Mouse (Mus musculus) frontal cortex, postnatal 10 days (tissue): ENCODE measurements around the gene Snd1.

Source experiments
- DNase-seq, 2 experiments: peaks; one replicate each; pipeline ENCODE4 v3.0.0; 2022; ENCODE audit warnings: low spot score in 2 of 2, mixed read lengths in 1 of 2

Gene Snd1

DNA sequence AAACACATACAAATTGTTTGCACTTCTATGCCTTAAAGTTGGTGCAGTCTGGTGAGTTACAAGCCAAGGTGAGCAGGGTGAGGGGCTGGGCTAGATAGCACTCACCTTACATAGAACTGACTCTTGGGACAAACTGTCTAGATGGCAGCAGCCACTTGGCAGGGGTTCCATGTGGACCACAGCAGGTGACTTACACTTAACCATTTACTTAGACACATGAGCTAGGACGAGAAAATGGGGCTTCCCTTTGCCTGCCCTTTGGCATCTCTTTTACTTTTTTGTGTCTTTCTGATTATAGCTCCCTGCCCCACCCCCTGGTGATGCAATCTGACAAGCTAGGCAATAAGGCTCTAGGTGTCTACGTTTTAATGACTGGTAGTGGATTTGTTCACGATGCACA is 274.3 kb downstream of the Snd1 start:
- DNase-seq: no peak

DNA sequence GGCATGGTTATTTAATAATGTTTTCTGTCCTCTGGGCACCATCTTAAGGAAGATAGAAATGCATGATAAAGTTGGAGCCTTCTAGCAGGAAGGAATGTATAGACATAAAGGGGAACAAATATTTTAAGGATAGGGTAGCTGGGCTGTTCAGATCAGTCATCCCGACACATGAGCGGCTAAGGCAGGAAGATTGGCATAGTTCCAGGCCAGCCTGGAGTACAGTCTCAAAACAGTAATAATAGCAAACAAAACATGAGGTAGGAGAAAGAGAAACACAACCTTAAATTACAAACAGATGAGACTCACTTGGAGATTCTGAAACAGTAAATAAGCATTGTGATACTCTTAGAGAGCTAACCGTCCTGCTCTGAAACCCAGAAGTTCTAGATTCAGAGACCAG is 276.2 kb downstream of the Snd1 start:
- DNase-seq: no peak

DNA sequence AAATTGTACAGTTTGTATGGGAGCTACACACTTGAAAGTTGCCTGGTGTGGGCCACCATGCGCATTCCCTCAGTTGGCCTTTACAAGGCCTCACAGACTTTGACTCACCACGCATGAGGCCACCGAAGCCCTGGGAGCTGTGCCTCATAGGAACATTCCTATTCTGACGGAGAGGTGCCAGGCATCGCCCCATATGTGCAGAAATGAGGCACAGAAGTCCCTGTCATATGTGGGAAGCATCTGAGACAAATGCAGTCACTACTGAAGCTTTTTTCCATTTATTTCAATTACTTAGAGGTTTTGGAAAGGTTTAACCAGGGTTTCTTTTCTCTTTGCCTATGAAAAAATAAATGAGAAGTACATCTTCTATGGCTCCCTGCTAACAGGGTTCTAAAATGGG is 278.3 kb downstream of the Snd1 start:
- DNase-seq: peak; percentile 21 to 40

DNA sequence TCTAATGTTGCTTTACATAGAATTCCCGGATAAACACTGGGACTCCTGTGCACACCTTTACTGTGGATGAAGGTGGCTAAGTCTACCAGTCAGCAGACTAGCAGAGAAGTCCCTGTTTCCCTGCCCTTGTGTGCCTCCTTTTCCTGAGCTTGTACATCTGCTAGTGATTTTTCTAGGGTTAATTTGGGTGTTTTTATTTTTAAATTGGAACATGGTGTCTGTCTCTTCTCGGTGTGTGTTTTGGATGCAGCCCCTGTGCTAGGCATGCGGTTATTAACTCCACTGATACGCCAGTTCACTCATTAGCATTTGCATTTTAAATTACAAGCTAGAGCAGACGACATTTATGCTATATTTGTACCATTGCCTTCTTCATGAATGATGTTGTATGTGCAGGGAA is 278.7 kb downstream of the Snd1 start:
- no peak for DNase-seq

DNA sequence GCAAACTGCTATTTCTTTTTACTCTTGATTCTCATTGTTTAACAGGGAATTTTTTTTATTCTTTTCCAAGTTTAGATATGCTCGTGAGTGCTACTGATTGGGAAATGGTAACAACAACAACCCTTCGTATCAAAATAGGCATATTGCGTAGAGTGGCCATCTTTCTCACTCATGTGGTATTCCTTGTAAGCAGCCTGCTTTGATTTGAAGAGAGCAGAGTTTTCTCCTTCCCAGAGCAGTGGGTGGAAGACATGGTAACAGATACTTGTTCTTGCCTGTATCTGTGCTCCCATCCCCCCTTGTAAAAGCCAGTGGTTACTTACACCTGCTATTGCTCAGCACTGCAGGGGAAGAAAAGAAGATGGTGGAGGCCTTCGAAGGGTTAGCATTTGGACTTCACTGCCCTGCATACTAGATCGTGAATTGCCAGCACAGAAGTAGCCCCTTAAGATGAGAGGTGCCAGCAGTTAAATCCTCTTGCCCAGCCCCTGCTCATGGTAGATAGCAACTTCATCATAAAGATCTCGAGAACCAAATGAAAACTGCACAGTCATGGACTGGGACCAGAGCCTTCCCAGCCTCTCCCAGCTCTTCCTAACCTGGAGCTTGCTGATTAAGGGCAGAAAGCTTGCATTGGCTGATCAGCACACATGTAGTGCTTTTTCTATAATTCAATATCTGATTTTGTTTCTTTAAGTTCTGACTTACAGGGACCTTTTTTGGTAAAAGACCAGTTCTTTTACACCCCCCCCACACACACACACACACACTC is 279.4 kb downstream of the Snd1 start:
- DNase-seq: no peak

DNA sequence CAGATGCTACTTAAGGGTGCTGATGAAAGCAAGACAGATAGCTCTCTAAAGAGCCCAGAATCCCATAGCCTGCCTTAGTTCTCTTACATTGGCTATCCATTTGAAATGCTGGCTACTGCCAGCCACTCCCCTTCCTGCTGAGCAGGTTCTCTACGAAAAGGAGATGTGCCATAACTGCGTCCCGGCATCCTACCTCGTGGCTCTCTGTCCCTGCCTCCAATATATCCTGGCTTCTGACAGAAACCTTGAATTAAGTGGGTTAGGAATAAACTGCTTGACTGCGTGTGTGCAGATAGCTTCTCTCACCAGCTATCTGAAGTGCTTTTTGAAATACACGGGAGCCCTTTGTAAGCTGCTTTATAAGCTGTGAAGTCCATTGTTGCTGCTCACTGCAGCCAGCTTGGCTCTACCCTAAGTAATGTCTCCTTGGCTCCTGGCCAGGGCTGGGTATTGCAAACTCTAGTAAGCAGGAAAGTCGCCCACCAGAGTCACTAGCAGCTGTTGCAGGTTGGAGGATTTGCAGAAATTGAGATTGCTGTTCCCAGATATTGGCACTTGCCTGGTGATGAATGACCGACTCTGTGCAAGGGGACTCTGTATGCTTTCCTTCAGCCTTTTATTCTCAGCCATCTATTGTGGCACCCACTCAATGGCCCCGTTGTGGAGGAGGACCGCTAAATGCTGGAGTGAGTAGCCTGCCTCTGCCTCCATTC is 281.5 kb downstream of the Snd1 start:
- peak; percentile 42 to 55 for DNase-seq

DNA sequence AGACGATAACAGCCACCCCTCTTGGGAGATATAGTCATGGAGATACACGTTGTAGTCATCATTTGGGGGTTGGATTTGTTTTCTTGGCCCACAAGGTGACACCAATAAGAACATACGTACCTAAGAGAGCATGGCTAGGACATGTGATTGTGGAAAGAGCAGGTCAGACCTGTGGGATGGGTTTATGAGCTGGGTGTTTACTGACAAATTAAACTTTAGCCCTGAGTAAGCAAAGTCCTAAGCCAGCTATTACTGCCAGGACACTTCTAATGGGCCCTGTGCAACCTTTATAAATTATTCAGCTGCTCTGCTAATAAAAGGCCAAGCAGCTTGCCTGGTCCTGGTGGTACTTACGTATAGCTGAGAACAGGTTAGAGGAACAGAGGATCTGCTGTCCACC is 283.4 kb downstream of the Snd1 start:
- DNase-seq: no peak

DNA sequence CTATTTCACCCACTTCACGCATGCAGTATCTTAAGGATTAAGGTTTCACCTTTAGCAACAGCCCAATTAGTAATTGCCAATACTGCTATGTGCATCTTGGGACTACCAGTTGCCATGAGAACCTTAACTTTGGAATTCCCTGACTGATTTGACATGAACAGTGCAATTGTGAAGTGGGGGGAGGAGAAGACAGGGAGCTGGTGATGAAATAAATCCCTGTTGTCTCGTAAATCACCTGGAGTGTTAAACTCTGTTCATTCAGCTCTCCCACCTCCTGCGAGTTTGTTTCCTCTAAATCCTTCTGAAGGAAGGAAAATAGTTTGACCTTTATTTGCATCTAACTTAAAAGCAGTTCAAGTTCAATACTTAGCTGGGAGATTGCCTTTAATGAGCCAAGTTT is 286.8 kb downstream of the Snd1 start:
- DNase-seq: no peak

DNA sequence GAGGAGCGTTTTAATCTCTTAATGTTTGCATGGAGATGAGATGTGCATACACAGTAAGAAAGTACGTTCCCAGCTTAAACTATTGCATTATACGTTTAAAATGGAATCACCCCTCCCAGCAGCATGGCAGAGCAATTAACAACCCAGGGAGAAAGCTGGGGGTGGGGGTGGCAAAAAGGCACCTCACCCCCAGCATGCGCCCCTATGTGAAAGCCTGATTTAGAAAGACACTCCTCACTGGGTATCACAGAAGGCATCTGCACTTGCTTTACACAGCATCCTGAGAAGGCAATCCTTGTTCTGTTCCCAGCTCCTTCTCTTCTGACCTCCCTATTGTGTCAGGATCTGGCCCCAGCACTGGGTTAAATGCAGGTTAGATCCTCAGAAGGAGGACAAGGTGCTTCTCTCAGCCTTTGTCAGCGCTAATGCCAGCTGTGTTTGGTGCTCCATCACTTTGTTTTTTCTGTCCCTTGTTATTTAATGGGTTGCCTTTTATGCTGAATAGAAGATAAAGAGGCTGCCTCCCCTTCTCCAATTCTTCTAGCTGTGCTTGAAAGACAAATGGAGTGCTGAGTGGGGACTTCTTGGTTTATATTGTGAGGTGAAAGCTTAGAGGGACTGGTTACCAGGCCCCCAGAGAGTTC is 287.3 kb downstream of the Snd1 start:
- no peak for DNase-seq

DNA sequence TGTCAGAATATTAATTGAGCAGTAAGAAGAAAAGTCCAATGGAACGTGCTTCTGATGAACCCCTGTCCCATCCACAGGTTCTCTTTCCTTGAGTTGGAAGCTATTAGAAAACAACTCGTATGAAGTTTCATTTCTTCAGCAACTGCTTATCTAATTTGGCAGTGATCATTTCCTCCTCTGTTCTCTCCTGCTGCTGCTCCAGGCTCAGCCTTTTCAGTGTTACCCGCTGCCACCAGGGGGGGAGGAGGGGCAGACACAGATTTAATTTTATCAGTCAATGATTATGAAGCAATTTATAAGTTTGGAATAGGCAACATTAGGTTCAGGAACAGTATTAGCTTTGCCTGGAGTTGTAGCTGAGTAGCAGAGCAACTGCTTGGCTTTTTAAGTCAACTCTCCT is 291.7 kb downstream of the Snd1 start:
- DNase-seq: no peak

DNA sequence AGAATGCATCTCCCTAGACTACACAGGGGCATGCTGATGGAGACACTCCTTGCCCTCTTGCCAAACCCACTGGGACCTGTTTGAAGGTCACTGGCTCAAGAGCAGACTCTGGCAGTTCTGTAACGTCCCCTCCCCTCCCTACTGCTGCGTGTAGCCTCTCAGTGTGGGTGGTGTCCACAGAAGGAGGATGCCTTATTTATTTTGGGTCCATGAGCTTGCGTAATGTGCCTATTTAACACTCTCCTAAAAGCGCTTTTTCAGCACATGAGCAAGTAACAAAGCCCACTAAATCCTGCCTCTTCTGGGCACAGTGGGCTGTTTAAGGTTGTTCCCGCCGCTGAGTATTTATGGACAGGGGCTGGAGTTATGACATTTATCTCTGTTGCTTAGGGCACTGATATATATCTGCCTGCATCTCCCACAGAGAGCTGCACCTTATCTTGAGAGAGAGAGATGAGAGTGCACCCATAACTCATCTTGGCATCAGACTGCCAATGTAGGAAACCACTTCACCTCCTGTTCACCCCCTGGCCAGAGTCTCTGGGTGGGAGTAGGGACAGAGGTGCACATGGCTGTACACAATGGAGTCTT is 293.0 kb downstream of the Snd1 start:
- DNase-seq: no peak

DNA sequence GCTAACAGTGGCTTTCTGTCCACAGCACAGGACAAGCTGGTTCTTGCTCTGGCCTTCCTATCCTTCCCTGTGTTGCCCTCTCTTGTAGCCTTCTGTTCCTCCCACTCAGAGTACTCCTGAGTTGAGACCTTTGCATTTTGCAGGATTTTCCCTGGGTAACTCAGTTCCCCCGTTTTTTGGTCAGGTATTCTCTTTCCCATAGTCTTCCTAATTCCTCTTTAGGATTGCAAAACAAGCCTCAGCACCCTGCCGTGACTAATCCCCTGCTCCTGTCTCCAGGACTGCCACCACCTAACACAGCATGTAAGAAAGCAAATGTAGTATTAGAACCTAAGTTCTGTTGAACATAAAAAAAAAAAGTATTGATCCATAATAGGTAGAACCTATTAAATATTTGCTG is 296.4 kb downstream of the Snd1 start:
- no peak for DNase-seq

DNA sequence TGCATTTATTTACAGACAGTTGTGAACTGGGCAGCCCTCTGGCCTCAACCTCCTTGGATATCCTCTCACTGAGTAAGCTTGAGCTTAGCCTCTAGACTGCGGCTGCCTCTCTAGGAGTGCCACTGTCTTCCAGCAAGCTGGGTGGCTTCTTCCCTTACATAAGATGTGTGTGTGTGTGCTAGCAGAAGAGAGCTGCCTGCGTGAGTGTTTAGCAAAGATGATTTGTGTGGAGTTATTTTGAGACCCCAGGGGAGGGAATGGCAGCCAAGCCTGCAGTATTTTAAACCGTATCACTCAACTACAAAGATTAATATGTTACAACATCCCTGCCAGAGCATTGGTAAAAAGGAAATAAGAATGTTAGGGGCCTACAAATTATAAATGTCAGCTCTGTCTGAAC is 306.8 kb downstream of the Snd1 start:
- DNase-seq: peak in 1 of 2 experiments; percentile 44

DNA sequence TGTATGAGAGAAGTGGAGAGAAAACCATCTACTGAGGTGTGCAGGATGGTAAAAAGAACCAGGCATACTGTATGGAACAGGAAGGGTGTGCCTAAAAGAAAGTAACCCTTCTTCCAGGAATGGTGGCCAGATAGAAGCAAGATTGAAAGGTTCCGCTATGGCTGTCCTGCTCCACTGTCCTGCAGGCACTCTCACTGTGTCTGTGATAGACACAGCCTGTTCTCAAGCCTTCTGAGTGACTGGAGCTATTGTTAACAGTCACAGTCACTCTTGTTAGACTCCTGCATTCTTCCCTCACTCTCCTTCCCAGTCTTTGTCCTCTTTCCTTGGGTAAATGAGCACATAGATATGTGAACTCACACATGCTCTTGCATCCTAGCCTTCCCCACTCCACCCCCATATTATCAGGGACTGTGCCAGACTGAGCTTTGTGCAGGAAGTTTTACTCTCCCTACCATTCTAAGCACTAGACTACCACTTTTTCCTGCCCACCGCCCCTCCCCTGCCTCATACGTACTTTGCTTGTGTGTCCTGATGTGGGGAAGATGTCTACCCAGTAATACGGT is 308.2 kb downstream of the Snd1 start:
- no peak for DNase-seq

DNA sequence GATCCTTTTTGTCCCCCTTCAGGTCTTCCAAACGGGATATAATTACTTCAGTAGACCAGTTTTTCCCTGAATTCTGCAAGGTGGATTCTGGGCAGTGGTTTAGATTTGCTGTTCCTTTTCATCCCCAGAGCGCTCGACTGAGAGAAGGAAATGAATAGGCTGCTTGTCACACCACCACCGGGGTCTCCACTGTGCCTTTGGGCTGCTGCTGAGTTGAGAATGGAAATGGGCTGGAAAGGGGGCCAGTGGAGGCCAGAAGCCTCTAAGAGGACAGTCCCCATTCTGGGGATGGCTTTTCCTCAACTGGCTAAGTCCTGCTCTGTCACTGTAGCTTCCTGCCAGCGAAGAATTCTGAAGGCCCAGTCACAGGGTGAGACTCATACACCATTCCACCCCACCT is 309.0 kb downstream of the Snd1 start:
- no peak for DNase-seq

DNA sequence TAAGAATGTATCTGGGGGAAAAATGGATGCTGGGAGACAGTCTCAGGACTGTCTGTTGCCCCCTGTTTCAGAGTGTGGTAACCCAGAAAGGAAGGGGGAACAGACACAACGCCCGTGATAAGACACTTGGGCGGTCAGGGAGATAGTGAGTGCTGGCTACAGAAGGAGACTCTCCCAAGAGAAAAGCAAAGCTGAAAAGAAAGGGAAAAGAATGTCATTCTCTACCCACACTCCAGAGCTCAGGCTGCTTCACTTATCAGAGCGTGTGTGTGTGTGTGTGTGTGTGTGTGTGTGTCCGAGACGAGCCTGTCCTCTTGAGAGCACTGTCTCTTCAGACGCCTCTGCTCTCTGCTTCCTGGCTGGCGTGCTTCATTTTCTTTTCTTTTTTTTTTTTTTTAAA is 310.8 kb downstream of the Snd1 start:
- no peak for DNase-seq

DNA sequence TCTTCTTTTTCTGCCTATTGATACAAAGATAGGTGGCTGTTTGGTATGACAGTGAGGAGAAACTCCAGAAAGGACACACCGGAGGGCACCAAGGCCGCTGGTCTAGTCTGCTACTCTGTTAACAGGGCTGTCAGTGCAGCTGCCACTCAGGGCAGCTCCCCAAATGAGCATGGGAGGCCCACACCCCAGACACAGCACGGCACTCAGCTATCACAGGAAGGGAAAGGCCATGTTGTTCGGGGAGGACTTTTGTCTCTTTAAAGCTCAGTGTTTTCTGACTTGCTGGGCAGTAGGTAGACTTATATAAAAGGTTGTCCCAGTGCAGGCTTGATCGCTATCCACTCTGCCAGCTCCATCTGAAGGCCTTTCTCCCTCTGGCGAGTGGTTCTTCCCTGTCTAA is 312.2 kb downstream of the Snd1 start:
- no peak for DNase-seq

DNA sequence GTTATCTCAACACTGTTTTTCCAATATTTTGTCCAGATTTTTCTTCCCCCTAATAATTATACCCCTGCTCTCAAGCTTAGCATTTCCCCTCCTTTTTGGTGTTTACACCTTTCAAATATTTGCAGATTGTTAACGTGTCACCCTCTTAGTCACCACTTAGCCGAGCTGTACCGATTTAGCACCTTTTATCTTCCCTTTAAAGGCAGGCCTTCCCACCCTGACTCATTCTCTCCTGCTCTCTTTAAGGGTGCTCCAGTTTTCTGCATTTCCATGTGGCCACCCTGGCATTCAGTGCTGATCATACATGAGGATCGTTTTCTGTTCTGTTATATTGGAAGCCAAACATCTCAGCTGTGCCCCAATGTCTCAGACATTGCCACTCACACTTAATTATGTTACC is 314.7 kb downstream of the Snd1 start:
- DNase-seq: no peak

DNA sequence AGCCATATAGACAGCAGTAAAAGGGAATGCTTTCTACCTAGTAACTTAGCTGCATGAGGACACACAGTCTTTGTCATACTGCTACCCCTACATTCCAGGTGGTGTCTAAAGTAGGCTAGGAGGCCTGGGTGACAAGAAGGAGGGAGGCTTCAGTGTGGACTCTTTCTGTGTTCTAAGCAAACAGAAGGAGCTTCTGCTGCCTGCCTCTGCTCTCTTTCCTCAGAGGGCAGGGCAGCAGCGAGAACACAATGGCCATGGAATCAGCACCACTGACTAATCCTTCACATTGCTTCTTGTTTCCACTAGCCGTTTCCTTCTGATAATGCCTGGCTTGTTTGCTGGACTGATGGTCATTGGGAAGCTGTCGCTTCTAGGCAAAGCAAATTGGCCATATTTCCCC is 316.2 kb downstream of the Snd1 start:
- DNase-seq: no peak

DNA sequence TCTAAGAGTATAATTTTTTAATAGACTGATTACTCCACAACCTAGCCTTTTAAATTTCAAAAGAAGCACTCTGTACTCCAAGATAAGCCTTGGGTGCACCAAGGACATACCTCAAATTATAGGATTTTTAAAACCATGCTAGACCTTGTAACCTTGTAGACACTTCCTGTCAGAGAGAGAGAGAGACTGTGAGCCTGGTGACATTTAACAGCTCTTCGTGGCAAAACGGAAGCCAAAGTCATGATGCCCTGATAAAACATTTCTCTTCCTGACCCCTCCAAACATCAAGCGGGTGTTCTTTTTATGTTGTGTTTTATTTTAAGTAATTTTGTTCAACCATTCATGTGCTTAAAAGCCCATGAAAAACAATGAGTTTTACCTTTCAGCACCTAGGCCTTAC is 316.9 kb downstream of the Snd1 start:
- DNase-seq: no peak

DNA sequence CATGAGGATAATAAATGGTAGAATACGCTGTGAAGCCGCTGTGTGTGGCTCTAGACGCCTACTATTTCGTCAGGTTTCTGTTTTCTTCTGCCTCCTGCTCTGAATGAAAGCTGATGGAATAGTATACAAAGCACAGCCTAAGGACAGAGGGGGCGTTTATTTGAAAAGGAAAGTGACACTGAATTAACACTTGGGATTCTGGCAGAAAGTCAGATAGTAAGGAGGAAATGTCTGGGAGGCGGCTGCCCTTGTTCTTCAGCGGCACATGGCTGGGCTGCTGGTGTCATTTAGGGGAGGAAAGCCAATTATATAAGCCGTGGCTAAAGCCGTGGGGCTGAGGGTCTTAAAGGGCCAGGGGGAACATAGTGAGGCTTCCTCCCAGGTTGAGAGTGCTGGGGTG is 320.4 kb downstream of the Snd1 start:
- DNase-seq: no peak

DNA sequence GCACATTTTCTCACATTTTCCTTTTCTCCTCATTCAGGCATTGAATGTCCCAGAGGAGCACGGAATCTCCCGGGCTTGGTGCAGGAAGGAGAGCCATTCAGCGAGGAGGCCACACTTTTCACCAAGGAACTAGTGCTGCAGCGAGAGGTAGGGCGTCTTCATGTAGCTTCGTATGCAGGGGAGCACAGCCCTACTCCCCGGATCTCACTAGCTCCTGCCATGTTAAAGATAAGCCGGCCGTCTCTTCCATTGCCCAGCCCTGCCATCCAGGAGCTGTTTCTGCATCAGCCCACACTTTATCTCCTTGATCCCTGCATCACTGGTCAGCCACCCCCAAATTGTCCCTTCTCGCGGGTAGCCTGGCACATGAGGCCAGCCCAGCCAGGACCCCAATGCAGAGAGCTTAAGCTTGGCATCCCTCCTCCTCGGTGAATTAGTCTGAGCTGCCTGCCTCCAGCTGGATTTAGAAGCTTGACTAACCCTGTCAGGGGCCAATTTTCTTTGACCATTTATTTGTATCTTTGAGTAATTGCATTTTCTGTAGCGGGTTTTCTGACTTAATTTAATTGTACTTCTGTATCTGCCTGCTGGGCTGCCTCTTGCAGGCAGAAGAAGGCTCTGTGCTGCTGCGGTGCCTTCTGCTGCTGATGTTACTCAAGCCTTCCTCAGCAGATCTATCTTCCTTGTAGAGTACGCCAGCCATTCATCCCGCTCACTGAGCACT is 321.0 kb downstream of the Snd1 start:
- DNase-seq: no peak
